Mouse (Mus musculus): ENCODE results near the gene Setx. TPM values are rescaled to one million over a fixed set of nuclear protein-coding genes. Genes with fewer than 3 reads are reported as not detected.

Setx gene
- total RNA-seq, 1 experiment from 2014 or later, result 97.7 TPM

DNA sequence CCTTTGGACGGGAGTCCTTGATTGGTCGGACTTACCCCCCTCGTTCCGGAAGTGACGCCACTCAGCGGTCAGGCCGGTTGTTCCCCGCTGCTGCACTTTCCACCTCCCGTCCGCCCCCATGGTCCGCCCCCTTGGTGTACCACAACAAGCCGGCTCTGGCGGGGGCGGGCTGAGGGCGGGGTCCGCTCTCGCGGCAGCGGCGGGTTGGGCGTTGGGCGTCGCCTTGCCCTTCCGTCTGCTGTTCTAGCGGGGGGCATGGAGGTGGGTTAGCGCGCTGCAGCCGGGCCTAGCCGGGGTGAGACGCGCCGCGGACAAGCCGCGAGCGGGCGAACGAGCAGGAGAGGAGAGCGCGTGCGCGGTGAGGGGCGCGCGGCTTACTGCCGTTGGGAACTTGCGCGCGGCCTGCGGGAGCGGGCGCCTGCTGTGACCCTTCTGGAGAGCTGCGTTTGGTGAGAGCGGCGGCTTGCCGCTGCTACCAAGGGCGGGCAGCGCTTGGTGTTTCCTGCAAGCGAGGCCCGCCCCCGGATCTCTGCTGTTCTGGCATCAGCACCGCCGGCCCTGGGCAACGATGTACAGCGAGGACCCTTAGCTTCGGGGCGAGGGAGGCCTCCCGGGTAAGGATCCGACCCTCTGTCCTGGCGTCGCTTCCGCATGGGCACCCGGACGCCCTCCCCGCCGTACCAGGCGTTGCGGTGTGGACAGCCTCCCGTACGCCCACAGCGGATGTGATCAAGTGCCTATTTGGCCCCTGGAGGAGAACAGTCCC is 1.1 kb downstream of the Setx start:
- peak; percentile 97 for ATAC-seq (replicated peaks; ENCODE audit: insufficient number of reproducible peaks, low FRiP score, low TSS enrichment, poor library complexity, severe bottlenecking)

DNA sequence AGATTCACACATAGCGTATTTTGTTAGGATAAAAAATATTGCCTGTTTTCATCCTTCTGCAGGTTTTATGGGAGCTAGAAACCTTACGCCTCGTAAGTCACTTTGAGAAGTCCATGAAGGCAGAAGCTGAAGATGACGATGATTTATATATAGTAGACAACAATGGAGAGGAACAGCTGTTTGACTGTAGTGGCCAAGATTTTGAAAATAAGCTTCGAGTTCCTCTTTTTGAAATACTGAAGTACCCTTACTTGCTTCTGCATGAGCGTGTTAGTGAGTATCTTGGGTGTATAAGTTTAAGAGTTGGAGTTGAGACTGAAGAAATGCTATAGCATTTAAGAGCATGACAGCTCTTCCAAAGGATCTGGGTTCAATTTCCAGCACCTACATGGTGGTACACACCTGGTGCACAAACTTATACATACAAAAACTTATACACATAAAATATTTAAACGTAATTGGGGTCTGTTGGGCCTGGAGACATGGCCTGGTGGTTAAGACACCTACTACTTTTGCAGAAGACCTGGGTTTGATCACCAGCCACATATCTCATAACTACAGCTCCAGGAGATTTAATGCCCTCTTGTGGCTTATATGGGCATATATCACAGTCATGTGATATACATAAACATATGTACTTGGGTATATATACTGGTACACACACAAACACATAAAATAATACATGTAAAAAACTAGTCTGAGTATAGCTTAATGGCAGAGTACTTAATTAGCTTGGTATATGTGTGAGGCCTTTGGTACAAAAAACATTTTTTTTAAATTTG is 6.3 kb downstream of the Setx start:
- ATAC-seq (replicated peaks; ENCODE audit: insufficient number of reproducible peaks, low FRiP score, low TSS enrichment, poor library complexity, severe bottlenecking), result peak; percentile 56

DNA sequence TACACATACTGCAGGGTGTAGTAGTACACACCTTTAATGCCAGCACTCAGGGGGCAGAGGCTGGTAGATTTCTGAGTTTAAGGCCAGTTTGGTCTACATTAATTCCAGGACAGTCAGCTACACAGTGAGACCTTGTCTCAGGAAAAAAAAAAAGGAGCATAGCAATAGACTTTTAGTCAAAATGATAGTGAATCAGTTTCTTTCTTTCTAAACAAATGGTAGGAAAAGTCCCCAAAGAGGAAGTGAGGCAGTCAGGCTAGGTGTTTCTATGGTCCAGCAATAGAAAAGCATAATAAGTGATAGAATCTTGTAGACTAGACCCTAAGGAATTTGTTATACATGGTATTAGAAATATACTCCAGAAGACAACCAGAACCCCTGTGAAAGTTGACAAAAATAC is 11.2 kb downstream of the Setx start:
- ATAC-seq (replicated peaks; ENCODE audit: insufficient number of reproducible peaks, low FRiP score, low TSS enrichment, poor library complexity, severe bottlenecking), result no peak

DNA sequence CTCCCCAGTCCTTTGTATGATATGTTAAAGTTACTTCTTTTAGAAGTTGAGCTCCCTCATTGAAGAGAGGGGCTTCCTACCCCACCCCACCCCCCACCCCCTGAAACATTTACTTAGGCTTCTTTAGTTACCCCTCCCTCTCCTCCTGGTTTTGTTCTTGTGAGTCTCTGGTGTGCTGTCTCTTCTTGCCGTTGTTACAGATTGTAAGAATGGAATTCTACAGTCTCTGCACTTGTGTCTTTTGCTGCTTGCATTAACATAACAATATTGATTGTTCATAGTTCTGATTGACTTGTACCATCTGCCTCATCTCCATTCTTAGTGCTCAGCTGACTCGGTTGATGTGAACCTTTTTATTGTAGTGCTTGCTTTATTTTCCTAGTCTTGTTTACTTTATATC is 28.0 kb downstream of the Setx start:
- ATAC-seq (replicated peaks; ENCODE audit: insufficient number of reproducible peaks, low FRiP score, low TSS enrichment, poor library complexity, severe bottlenecking), result no peak

DNA sequence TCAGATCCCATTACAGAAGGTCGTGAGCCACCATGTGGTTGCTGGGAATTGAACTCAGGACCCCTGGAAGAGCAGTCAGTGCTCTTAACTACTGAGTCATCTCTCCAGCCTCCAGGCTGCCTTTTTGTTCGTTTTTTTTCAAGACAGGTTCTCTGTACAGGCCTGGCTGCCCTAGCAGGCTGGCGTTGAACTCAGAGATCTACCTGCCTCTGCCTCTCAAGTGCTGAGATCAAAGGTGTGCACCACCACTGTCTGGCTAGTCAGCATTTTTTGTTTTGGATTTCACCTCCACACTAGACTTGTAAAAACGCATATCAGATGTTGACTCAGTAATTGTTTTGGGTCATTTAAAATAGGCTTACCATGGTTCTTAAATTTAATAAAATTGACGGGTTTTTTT is 44.1 kb downstream of the Setx start:
- ATAC-seq (replicated peaks; ENCODE audit: insufficient number of reproducible peaks, low FRiP score, low TSS enrichment, poor library complexity, severe bottlenecking), result no peak

DNA sequence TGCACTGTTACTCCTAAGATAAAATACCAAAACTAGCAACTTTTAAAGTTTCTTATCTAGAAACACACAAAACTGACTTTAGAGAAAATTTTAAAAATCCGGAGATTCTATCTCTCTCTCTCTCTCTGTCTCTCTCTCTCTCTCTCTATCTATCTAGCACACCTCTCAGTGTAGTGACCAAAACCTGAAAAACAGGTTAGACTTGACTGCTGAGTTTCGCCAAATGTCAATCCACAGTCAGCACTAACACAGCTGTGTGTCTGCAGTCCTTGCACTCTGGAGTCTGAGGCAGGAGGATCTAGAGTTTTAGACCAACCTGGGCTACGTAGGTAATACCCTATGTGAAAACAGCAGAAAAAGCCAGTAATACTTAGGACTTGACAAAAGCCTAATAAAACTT is 50.9 kb downstream of the Setx start:
- ATAC-seq (replicated peaks; ENCODE audit: insufficient number of reproducible peaks, low FRiP score, low TSS enrichment, poor library complexity, severe bottlenecking), result no peak

DNA sequence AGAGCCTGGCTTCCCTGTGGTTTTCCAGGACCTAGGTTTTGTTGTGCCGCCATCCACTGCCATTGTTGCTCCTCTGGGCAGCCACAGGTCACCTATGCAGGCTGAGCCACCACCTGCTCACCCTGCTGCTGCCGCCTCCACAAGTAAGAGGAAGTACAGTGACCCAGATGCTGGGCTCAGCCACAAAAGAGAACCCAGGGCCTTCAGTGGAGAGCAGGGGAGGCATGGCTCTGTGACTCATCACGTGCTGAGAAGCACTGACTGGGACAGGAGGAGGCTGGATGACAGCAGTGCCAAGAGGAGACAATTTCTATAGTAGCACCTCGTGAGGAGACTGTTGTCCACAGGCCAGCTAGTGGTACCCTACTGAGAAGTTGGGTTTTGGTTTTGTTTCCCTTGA is 55.8 kb downstream of the Setx start:
- peak; percentile 84 for ATAC-seq (replicated peaks; ENCODE audit: insufficient number of reproducible peaks, low FRiP score, low TSS enrichment, poor library complexity, severe bottlenecking)

DNA sequence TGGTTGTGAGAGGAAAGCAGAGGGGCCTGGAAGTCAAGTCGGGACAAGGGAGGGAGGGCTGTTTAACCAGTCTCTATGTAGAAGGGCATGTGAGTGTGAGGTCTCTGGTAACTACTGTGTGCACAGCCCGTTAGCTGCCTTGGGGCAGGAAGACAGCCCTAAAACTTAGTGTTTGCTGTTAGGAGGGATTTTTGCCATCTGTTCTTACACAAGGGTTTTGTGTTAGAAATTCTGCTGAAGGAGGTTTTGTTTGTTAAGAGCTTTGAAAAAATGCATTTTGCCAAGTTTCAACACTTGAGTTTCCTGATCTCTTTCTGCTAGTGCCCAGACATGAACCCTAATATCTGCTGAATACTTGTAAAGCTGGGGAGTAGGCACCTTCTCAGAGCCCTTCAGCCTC is 57.1 kb downstream of the Setx start:
- no peak for ATAC-seq (replicated peaks; ENCODE audit: insufficient number of reproducible peaks, low FRiP score, low TSS enrichment, poor library complexity, severe bottlenecking)

DNA sequence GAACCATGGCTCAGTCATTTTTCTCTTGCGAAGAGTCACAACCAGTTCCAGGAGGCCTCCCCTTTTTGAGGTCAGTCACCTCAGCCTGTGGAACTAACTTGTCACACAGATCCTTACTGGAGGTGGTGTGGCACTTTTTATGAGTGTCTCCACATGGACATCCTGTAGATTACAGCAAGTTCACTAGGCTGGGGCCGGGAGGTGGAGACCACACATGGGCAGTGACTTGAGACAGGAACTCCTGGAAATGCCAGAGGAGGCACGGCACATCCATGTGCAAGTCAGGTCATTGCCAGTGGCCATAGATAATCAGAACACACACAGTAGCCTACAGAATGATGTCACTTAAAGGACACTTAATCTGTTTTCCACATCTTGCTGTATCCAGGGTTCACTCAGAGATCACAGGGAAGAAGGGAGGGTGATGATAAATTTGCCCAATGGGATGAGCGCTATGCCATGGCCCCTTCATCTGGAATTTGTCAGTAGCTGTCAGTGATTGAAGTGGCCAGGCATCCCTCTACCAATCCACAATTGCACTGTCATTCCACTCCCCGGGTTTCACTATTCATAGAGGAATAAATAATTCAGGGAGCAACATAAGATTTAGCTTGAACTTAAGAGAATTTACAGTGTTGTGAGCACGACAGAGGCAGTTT is 59.4 kb downstream of the Setx start:
- no peak for ATAC-seq (replicated peaks; ENCODE audit: insufficient number of reproducible peaks, low FRiP score, low TSS enrichment, poor library complexity, severe bottlenecking)

DNA sequence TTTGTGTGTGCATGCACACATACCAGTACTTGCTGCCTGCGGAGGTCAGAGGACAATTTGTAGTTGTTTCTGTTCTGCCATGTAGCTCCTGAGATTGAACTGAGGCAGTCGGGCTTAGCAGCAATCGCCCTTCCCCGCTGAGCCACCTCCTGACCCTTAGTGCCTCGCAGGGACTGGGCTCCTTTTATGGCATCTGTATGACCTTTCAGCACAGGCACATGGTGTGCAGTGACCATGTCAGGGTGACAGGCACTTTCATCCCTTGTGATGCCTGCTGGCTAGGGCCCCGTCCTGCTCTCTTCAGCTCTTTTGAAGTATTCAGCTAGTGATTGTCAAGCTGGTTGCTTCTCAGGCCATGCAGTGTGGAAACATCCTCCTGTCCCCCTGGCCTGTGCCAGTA is 62.2 kb downstream of the Setx start:
- ATAC-seq (replicated peaks; ENCODE audit: insufficient number of reproducible peaks, low FRiP score, low TSS enrichment, poor library complexity, severe bottlenecking), result peak; percentile 74

DNA sequence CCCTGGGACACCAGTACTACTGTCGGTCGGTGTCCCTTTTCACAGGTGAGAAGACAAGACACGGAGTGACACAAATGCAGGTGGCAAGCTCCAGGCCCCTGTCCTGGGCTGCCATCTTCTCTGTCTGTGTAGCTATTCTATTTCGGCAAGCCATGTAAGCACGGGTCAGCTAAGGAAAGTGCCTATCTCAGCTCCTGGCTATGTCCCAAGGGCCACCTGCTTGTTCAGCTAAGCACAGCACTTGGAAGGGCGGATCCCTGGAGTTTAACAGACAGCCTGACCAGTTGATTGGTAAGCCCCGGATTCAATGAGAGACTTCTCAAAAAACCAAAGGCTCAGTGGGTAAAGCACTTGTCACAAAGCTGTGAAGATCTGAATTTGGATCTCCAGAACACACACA is 66.4 kb downstream of the Setx start:
- no peak for ATAC-seq (replicated peaks; ENCODE audit: insufficient number of reproducible peaks, low FRiP score, low TSS enrichment, poor library complexity, severe bottlenecking)

DNA sequence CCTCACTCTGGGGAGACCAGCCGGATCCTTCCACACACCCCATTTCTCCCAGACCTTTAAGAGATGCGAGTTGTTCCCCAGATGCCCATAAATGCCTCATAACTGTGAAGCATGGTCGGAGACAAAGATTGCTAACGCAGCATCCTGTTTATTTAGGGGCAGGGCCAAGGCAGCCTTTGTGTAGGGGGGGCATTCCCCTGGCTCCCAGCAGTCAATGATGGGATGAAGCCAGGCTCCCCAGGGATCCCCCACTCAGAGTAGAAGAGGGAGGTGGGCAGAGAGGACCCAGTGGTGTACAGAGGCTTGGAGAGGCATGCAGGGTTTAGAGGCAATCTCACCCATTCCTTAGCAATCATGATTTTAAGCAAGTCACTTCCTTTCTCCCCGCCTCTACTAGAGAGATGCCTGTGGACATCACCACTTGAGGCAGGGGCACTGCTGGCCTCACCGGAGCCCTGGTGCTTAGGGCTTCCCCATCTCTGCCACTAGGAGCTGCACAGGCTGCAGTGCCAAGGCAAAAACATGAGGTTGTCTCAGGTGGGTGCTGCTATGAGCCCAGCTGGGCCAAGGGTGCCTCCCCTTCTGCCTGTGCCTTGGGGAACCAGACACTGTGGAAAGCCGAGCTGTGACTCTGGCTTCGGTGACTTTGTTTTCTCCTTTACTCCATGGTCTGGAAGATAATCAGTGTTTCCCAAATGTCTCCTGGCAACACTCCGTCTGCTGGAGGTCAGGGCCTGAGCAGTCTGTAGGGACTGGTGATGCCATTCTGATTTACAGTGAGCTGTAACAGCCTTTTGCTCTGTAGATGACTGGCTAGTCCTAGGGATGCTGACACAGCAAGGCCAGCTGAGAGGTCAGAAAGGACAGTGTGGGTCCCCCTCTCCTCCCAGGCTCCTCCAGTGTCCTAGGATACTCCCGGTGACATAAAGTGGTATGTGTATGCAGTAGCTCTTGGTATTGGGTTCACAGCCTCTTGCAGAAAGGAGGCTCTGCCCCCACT is 67.5 kb downstream of the Setx start:
- ATAC-seq (replicated peaks; ENCODE audit: insufficient number of reproducible peaks, low FRiP score, low TSS enrichment, poor library complexity, severe bottlenecking), result peak; percentile 48

DNA sequence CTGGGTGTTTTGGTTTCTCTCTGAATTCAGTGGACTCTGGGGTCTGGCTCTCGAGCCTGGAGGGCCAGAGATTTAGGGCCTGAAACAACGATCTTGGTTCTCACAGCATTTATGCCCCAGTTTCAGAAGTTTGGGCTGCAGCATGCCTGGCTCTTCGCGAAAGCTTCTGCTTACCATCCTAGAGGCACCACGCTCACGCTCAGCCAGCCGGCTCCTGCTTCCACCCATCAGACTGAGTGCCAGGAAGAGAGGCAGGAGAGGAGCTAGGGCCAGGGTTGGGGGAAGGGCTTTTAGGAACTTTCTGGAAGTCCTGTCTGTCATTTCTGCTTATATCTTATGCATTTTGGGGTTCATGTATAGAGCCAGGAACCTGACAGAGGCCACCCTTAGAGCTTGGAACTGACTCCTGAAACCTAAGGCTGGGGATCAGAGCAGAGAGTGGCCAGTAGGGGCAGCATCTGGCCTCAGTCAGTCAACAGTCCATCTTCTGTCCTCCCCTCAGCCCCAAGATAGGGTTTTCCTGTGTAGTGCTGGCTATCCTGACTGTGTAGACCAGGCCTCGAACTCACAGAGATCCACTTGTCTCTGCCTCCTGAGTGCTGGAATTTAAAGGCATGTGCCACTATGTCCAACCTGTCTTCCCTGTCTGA is 68.8 kb downstream of the Setx start:
- ATAC-seq (replicated peaks; ENCODE audit: insufficient number of reproducible peaks, low FRiP score, low TSS enrichment, poor library complexity, severe bottlenecking), result 0 out of 2 replicates have a peak, but pooled peaks have one; percentile 16

DNA sequence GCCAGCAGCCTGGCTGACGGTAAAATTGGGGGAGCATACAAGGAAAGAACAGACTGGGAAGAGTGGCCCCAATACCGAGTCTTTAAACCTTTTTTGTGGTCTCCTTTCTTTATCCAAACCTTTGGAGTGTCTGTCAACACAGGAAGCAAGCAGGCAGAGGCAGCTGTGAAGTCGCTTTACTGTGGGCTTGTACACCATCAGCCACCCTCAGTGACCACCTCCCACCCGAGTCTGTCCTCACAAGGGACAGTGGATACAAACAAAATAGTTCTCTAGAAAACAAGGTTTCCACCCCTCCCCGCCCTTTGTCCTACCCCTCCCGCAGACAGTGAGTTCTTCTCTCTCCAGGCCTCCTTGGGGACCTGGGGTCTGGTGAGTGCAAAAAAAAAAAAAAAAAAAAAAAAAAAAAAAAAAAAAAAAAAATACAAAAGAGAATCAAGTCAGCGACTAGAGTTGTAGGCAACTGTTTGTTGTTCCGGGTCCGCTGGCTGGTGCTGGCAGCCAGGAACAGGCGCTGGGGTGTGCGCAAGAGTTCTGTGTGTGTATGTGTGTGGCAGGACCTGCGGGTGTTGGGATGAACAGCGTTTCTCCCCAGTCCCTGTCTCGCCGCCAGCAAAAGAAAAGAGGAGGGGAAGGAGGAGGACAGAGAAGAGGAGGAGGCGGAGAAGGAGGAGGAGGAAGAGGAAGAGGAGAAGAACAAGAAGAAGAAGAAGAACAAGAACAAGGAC is 70.0 kb downstream of the Setx start:
- ATAC-seq (replicated peaks; ENCODE audit: insufficient number of reproducible peaks, low FRiP score, low TSS enrichment, poor library complexity, severe bottlenecking), result no peak

DNA sequence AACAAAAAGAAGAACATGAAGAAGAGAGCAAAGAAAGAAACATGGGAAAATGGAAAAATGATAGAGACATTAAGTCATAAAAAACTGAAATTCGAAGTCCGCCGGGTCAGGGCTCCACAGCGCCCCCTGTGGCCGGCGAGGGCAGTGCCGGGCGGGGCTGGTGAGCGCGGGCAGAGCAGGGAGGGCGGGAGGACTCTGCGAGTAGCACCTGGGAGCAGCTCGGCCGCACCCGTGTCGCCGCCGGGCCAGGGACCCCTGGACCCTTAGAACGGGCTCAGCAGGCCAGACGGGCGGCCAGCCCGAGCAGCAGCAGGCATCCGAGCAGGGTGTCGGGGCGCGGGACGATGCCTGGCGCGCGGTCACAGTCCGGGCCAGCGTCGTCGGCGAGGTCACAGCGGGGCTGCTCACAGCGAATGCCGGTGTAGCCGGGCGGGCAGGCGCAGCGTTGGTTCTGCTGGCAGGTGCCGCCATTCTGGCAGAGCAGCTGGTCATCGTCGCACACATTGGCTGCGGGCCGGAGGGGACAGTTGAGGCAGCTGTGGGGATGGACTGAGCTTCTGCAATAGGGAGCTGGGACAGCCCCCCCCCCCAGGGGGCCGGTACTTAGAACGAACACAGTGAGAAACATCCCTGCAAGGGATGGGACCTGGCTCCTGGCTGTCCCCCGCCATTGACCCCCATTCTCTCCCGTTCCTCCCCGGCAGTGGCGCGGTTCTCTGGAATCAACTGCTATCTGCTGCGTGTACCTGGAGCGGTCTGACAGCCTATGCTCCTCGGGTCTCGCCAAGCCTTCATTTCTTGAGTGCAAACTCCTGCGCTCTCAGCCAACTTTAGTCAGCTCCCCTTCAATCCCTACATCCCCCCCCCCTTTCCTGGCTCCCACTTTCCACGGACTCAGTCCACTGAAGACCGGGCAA is 70.8 kb downstream of the Setx start:
- no peak for ATAC-seq (replicated peaks; ENCODE audit: insufficient number of reproducible peaks, low FRiP score, low TSS enrichment, poor library complexity, severe bottlenecking)

DNA sequence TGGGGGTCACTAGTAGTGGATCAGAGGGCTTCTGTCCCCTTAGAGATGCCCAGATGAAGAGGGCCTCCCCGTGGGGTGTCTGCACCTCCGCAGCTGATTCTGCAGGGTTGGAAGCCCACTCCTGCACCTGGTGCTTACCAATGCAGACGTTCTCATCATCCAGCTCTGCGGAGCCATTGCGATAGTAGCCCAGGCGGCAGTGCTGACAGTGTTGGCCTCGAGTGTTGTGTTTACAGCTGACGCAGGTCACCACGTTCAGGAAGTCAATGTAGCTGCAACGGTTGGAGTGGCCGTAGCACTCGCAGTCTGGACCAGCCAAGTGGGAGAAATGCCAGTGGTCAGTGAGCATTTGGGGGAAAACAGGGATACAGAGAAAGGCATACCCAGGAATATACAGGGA is 72.9 kb downstream of the Setx start:
- ATAC-seq (replicated peaks; ENCODE audit: insufficient number of reproducible peaks, low FRiP score, low TSS enrichment, poor library complexity, severe bottlenecking), result no peak

DNA sequence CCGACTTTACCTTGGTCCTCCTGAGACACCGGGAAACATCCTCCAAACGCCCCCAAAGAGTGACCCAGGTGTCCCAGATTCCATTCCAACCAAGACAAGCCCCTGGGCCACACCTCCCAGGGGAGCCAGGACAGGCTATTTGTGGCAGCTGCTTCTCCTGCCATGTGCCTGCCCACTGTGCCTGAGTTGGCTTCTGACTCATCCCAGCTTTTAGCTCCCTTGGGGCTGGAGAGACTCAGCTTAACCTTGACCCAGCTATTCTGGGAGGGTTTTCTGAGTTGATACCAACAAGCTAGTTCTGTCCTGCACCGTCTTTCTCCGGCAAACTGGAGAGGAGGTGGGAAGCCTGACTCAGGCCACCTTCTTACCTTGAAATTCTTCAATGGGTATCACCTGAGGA is 74.5 kb downstream of the Setx start:
- no peak for ATAC-seq (replicated peaks; ENCODE audit: insufficient number of reproducible peaks, low FRiP score, low TSS enrichment, poor library complexity, severe bottlenecking)

All from monocyte, adult 5-6 weeks (primary cell).